Mouse (Mus musculus): ENCODE data around the gene Olfr313. TPM values are rescaled to one million over a fixed set of nuclear protein-coding genes. Genes with fewer than 3 reads are reported as not detected.
"Not testable (repeated sequence)": the region's sequence is repeated elsewhere in the genome, so short reads cannot be mapped to it uniquely, and the experiment has no call there.

Gene Olfr313
- total RNA-seq (2021): not detected

GRCm38 (mm10) chr11:58814700-58815099, at the start of gene Olfr313:
Olfr313 (plus strand) TSS chr11:58815000.
- DNase-seq; intact Hi-C loops (cut with DNase I): not testable (repeated sequence)

DNA sequence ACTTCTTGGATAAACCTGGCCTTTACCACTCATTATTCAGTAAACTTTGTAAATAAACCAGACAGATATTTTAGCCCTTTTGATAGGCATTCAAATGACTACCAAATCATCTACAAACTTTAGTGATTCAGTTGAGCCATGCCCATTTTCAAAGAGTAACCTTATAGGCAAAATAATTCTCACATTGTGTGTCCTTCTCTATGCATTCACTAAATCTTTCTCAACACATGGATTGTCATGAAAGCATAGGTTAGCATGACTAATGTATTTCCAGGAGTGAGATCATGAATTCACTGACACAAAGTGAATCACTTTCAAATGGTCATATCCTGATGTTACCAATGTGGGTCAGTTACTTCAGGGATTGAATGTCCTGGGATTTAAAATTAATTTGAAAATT, 41.9 kb upstream of the Olfr313 start, which contains the start of gene Olfr315:
Olfr315 (plus strand) TSS at position 301 of the 400 bp plus-strand sequence.
- intact Hi-C loops (cut with DNase I): no loop called here
- no peak for DNase-seq

DNA sequence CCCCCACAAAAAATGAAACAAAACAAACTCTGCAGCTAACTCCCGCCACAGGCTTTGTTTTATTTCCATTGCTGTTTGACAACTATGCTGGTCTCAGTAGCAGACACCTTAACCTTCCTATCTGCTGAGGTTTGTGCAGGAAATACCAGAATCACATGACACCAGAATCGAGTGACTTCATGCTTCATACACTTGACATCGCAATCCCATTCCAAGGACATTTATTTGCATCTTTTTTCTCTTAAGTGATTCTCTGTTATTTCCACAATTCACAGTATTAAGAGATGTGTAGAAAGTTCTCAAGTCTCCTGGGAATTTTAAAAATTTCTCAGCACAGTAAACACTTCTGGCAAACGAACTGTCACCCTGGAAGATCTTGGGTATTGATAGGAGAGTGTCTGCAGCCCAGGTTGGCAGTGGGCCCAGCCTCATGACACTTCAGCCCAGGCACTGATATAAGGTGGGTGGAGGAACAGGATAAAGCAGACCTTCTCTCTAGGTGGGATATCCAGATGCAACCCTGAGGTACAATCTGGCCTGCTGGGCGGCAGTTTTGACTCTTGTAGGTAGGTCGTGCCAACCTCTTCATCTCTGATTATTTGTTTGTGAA, 32.2 kb upstream of the Olfr313 start, which contains the start of gene Olfr314:
Olfr314 (plus strand) TSS at position 473 of the 610 bp plus-strand sequence.
- intact Hi-C loops (cut with DNase I): no loop called here
- DNase-seq: no peak

- DNase-seq: no peak
- intact Hi-C loops (cut with DNase I): no loop called here
These were observed 30.6 kb upstream of the Olfr313 start for GRCm38 (mm10) chr11:58784182-58784581.

- no peak for DNase-seq
These were observed 27.1 kb upstream of the Olfr313 start for GRCm38 (mm10) chr11:58787651-58788050.

GRCm38 (mm10) chr11:58788346-58788745, 26.5 kb upstream of the Olfr313 start:
- intact Hi-C loops (cut with DNase I): no loop called here
- DNase-seq: no peak

More at GRCm38 (mm10) chr11:58787651-58788050, 27.1 kb upstream of the Olfr313 start:
- intact Hi-C loops (cut with DNase I): no loop called here

DNA sequence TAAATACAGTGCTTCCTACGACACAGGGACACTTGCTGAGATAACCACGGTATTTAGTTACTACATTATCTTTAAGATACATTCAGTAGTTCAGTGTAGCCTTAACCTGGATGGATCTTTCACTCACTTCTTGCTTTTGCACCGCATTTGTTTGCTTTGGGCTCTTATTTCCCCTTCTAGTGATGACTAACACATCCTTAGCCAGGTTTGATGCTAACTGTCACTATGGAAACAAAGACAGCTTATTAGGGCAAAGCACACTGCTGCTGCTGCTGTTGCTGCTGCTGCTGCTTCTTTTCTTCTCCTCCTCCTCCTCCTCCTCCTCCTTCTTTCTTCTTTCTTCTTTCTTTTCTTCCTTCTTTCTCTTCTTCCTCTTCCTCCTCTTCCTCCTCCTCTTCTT, 25.3 kb upstream of the Olfr313 start:
- no peak for DNase-seq
- intact Hi-C loops (cut with DNase I): no loop called here

GRCm38 (mm10) chr11:58790053-58790452, 24.7 kb upstream of the Olfr313 start:
- intact Hi-C loops (cut with DNase I): no loop called here
- no peak for DNase-seq

DNA sequence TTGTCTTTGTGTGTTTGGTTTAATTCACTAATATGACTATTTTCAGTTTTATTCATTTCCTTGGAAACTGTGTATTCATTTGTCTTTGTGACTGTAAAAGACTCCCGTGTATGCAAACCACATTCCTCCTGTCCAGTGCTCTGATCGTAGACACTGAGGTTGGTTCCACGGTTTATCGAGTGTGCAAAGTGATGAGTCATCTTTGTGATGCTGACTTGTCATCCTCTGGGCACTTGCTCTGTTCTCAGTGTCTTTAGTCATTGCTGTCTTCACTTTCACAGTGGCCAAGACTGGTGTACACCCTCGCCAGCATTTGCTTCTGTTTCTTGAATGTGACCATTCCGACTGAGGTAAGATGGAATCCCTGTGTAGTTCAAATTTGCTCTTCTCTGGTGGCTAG, 24.2 kb upstream of the Olfr313 start:
- no peak for DNase-seq
- intact Hi-C loops (cut with DNase I): no loop called here

DNA sequence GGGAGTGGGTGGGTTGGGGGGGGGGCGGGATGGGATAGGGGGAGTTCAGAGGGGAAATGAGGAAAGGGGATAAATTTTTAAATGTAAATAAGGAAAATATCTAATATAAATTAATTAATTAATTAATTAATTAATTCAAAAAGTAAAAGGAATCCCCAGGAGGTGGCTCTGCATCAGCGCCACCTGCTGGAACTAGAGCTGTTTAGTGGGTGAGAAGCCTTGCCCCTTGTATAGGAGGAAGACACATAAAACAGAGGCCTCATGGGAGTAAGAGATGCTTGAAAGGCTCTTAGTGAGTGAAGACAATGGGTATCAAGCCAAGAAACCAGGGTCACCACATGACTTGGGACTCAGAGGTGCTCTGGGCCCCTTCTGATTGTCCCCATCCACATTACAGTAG, 18.9 kb upstream of the Olfr313 start:
- intact Hi-C loops (cut with DNase I): no loop called here
- no peak for DNase-seq

- no peak for DNase-seq
- intact Hi-C loops (cut with DNase I): no loop called here
These were observed 17.9 kb upstream of the Olfr313 start for GRCm38 (mm10) chr11:58796850-58797249.

DNA sequence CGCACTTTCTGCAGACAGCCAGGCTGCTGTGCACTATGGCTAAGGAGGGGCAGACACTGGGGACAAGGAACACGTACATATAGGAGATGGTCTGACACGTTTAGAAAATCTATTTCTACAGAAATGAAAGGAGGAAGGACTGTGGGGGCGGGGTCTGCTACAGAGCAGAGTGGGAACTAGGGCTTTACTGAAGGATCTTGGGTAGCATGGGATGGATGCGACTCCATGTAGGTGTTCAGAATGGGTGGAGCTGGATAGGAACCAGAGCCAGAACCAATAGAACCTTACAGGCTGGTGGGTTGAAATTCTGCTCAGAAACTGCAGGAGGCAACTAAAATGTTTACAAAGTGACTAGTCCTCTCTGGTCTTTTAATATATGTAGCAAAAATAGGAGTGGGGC, 15.1 kb upstream of the Olfr313 start:
- DNase-seq: no peak
- intact Hi-C loops (cut with DNase I): no loop called here

DNA sequence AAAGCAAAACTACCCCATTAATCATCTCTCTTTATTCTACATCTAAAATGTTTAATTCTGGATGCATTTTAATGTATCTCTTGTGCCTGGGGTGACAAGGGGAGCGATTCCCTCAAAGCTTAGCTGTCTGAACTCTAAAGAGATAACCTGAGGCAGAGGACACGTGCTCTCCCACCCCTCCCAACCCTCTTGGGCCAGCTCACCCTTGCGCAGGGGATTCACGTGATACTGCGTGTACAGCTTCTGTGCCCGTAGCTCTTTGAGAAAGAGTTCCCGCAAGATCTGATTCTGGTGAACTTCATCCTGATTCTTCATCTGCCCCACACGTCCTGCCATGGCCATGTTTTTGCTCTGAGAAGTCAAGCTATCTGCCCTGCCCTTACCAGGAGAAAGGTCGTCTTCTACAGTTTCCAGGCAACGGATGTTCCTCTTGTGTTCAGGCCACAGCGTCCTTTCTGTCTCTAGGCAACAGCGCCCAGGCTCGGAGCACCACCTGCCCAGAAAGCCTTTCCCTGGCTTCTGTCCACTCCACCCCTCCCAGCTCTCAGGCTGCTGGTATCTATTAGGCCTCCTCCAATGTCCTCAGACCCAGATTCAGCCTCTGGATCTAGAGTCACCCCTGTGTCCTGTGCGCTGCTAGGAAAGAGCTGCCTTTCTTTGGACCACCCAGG, 13.1 kb upstream of the Olfr313 start, which contains the start of gene Fam183b:
Fam183b (minus strand) TSS at position 403 of the 671 bp plus-strand sequence.
- intact Hi-C loops (cut with DNase I): no loop called here
- DNase-seq: no peak

DNA sequence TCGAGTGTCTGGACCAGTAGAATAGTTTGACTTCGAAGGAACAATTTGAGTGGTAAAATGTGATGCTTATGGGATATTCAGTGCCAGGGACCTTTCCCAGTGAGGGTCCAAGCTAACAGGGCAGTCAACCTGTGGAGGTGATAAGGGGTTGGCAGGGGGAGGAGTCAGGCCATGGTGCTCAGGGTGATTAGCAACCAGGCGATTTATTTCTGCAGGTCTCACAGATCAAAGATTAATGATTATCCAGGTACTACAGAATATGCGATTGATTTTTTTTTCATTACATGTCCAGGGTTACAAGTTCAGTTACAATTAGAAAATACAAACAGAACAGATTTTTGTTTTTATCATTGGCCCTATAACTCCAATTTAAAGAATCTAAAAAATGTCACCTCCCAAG, 10.9 kb upstream of the Olfr313 start:
- intact Hi-C loops (cut with DNase I): no loop called here
- DNase-seq: no peak

GRCm38 (mm10) chr11:58804393-58804792, 10.4 kb upstream of the Olfr313 start:
- intact Hi-C loops (cut with DNase I): no loop called here
- DNase-seq: no peak

- intact Hi-C loops (cut with DNase I): no loop called here
- DNase-seq: no peak
These were observed 2.8 kb upstream of the Olfr313 start for GRCm38 (mm10) chr11:58812001-58812400.

GRCm38 (mm10) chr11:58815676-58816075, 876 bp downstream of the Olfr313 start:
- no peak for DNase-seq
- intact Hi-C loops (cut with DNase I): no loop called here

DNA sequence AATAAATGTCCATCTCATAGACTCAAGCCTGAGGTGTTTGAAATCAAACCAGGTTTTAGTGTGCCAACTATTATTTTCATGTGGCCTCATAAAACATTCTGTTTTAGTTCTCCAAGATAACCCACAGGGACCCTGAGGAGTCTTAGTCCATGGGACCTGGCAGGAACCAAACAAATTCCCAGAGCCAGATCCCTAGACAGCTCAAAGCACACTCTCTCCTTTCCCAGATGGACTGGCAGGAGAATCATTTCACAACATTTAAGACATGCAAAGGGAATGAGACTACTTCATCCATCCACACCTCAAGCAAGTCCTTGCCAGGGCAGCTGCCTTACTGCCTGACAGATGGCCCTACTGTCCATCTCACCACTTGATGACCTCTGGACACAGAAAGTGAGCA, 14.1 kb downstream of the Olfr313 start, which contains the start of gene Olfr312:
Olfr312 (plus strand) TSS at position 301 of the 400 bp plus-strand sequence.
- intact Hi-C loops (cut with DNase I); DNase-seq: not testable (repeated sequence)

GRCm38 (mm10) chr11:58829764-58830163, 15.0 kb downstream of the Olfr313 start:
- no peak for DNase-seq
- intact Hi-C loops (cut with DNase I): no loop called here

GRCm38 (mm10) chr11:58832541-58832940, 17.7 kb downstream of the Olfr313 start:
- intact Hi-C loops (cut with DNase I); DNase-seq: not testable (repeated sequence)

GRCm38 (mm10) chr11:58838951-58839350, 24.2 kb downstream of the Olfr313 start, which contains the start of gene Olfr311:
Olfr311 (plus strand) TSS chr11:58839251.
- DNase-seq; intact Hi-C loops (cut with DNase I): not testable (repeated sequence)

Data from heart, postnatal 36 days (tissue).